Mouse (Mus musculus) cerebellum, adult 2 months (tissue): ENCODE data around the gene S100a8.

Experiments used
- CTCF ChIP-seq: fragments of 200-500 bp; IDR thresholded peaks from 2 replicates; pipeline ENCODE4 v1.5.1; 2011; ENCODE audit warnings: low read depth, mild to moderate bottlenecking, control low read depth, low read length, moderate library complexity, borderline replicate concordance; ENCODE audit not compliant: insufficient read depth
- POLR2A ChIP-seq: fragments of 200-500 bp; IDR thresholded peaks from 2 replicates; pipeline ENCODE4 v1.6.1; 2011; ENCODE audit warnings: low read length, control low read depth, borderline replicate concordance; ENCODE audit not compliant: insufficient read depth

DNA sequence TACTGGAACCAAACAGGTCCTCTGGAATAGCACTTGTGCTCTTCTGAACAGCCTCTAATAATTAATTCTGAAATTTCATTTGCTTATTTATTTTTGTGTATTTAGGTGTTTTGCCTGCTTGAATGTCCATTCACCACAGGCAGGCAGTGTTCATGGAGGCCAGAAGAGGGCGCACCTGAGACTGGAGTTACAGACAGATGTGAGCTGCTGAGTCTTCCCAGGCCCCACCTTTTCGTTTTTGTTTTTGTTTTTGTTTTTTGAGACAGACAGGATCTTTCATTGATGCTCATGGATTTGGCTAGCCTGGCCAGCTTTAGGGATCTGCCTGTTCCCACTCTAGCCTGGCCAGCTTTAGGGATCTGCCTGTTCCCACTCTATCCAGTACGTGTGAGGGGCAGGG, 24.6 kb upstream of the S100a8 start:
- TF ChIP-seq CTCF (peak; percentile 27; the same call in 1 of the 2 replicates), POLR2A (no peak)
